Mouse (Mus musculus) midbrain, embryonic 16.5 days (tissue): Measurements from ENCODE around the gene Slc35b1. TPM values are rescaled to one million over a fixed set of nuclear protein-coding genes. Genes with fewer than 3 reads are reported as not detected.
"Not testable (repeated sequence)": the region's sequence is repeated elsewhere in the genome, so short reads cannot be mapped to it uniquely, and the experiment has no call there.

Source experiments
- ATAC-seq: fragments of 200-750 bp; cut with Nextera tagmentation; 2 replicates; pipeline ENCODE4 v1.8.0; 2017; ENCODE audit warnings: moderate TSS enrichment
- H3K27ac ChIP-seq: fragments of 300-500 bp; sonication (generic); 2 replicates; pipeline ENCODE4 v1.5.1; 2014; ENCODE audit warnings: mild to moderate bottlenecking, low read length, mixed read lengths
- H3K27me3 ChIP-seq: fragments of 300-500 bp; sonication (generic); 2 replicates; pipeline ENCODE4 v1.6.1; 2014; ENCODE audit warnings: low read depth, low read length, mixed read lengths; ENCODE audit not compliant: control insufficient read depth, insufficient read depth
- H3K36me3 ChIP-seq: fragments of 300-500 bp; sonication (generic); 2 replicates; pipeline ENCODE4 v1.6.1; 2014; ENCODE audit warnings: mild to moderate bottlenecking, low read length, moderate library complexity, mixed read lengths; ENCODE audit not compliant: control insufficient read depth, insufficient read depth
- H3K4me1 ChIP-seq: fragments of 300-500 bp; sonication (generic); 2 replicates; pipeline ENCODE4 v1.6.1; 2014; ENCODE audit warnings: mild to moderate bottlenecking, low read length, mixed read lengths; ENCODE audit not compliant: control insufficient read depth, insufficient read depth
- H3K4me2 ChIP-seq: fragments of 300-500 bp; sonication (generic); 2 replicates; pipeline ENCODE4 v1.6.1; 2014; ENCODE audit warnings: mild to moderate bottlenecking, low read length, mixed read lengths
- H3K4me3 ChIP-seq: fragments of 300-500 bp; sonication (generic); 2 replicates; pipeline ENCODE4 v1.5.1; 2014; ENCODE audit warnings: low read depth, mild to moderate bottlenecking, low read length, moderate library complexity, mixed read lengths
- H3K9ac ChIP-seq: fragments of 300-500 bp; sonication (generic); 2 replicates; pipeline ENCODE4 v1.6.1; 2014; ENCODE audit warnings: low read depth, low read length, mixed read lengths
- H3K9me3 ChIP-seq: fragments of 300-500 bp; sonication (generic); replicated peaks from 2 replicates; pipeline ENCODE4 v1.6.1; 2014; ENCODE audit warnings: mild to moderate bottlenecking, low read length, mixed read lengths; ENCODE audit not compliant: control insufficient read depth, poor library complexity, severe bottlenecking
- WGBS: fragments of 180-500 bp; shearing (Covaris S2); extraction: QIAGEN DNeasy Blood & Tissue Kit; methylation state at CpG from one replicate; pipeline ENCODE4 v1.1.7; 2014; 5-methylcytosine and 5-hydroxymethylcytosine counted together
- polyA plus RNA-seq: library from polyadenylated mRNA; unstranded; fragments of >200 nt; fragmentation: Nextera tagmentation; extraction: Ambion mirVana; gene quantifications from 2 replicates; pipeline ENCODE4 v1.2.1, GENCODE M21; 2015

Gene Slc35b1
- polyA plus RNA-seq, 1 experiment from 2014 or later = 157 TPM

DNA sequence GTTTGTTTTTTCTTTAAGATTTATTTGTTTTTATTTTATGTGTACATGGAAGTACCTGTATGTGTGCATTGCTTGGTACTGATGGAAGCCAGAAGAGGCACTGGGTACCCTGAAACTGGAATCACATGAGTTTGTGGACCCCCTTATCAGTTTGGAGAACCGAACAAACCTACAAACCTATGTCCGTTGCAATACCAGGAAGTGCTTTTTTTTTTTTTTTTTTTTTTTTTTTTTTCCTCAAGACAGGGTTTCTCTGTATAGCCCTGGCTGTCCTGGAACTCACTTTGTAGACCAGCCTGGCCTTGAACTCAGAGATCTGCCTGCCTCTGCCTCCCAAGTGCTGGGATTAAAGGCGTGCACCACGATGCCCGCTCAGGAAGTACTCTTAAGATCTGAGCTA, 21.9 kb downstream of the Slc35b1 start:
- not testable (repeated sequence) for ATAC-seq, H3K36me3 ChIP-seq, H3K9ac ChIP-seq, H3K4me1 ChIP-seq, H3K4me2 ChIP-seq, H3K27me3 ChIP-seq, H3K4me3 ChIP-seq, H3K9me3 ChIP-seq, H3K27ac ChIP-seq
- WGBS = 93% methylated on average over 5 of the region's 5 CpGs

DNA sequence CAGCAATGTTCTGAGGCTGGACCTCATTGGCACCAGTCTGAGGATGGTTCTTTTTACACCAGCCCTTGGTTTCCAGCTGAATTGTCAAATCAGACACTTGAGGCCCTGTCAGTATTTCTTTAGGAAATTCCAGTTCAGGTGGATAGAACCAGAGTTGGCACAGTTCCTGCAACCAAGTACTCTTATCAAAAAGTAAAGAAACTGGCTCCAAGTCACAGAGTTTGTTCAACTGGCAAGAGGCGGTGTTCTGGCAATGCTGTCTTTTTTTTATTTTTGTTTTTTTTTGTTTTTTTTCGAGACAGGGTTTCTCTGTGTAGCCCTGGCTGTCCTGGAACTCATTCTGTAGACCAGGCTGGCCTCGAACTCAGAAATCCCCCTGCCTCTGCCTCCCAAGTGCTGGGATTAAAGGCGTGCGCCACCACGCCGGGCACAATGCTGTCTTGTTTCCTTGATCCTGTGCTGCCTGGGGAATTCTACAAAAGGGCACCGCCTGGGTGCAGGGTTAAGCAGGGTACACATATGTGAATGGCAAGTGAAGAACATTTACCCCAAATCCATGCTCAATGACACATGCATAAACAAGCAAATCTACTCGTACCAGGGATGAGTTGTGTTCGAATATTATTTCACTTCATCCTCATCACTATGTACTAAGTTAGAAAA, 25.1 kb downstream of the Slc35b1 start:
- Histone ChIP-seq H3K9ac (no peak overlapping the region), H3K4me1 (no peaks in the 10 kb centered on the region)
- no peak for ATAC-seq

GRCm38 (mm10) chr11:95411453-95412013, 27.0 kb downstream of the Slc35b1 start:
- Histone ChIP-seq H3K4me1 (peaks cover 16% of the 10 kb centered on the region), H3K4me2 (no peak overlapping the region), H3K27ac (peak overlapping the region; percentile 73), H3K9me3 (no peaks in the 10 kb centered on the region), H3K4me3 (no peak overlapping the region), H3K27me3 (no peaks in the 10 kb centered on the region), H3K36me3 (no peaks in the 10 kb centered on the region), H3K9ac (no peak overlapping the region)
- WGBS = 48% methylated on average over 6 of the region's 6 CpGs
- ATAC-seq = no peak

More for the DNA sequence above, 25.1 kb downstream of the Slc35b1 start:
- no peak overlapping the region for H3K27ac ChIP-seq
- H3K36me3 ChIP-seq = no peaks in the 10 kb centered on the region
- H3K4me2 ChIP-seq = no peak overlapping the region
- no peaks in the 10 kb centered on the region for H3K9me3 ChIP-seq
- H3K4me3 ChIP-seq = no peak overlapping the region
- no peaks in the 10 kb centered on the region for H3K27me3 ChIP-seq
- 87% methylated on average over 10 of the region's 10 CpGs for WGBS

GRCm38 (mm10) chr11:95412615-95413014, 28.1 kb downstream of the Slc35b1 start:
- Histone ChIP-seq H3K9ac (no peak overlapping the region), H3K4me3 (no peak overlapping the region), H3K4me1 (peaks cover 27% of the 10 kb centered on the region), H3K36me3 (no peaks in the 10 kb centered on the region), H3K27ac (no peak overlapping the region), H3K9me3 (no peaks in the 10 kb centered on the region), H3K4me2 (no peak overlapping the region), H3K27me3 (no peaks in the 10 kb centered on the region)
- ATAC-seq = no peak
- 81% methylated on average over 3 of the region's 3 CpGs for WGBS

GRCm38 (mm10) chr11:95413641-95414535, 29.4 kb downstream of the Slc35b1 start, which contains the start of gene Spop:
Gene Spop (plus strand): TSS chr11:95414080.
- peak within 1 kb of the TSS; percentile 86 for H3K4me2 ChIP-seq
- H3K4me3 ChIP-seq = peak within 1 kb of the TSS; percentile 65
- ATAC-seq = peak; percentile 84
- no peaks in the 10 kb centered on the region for H3K36me3 ChIP-seq
- peaks cover 29% of the 10 kb centered on the region for H3K4me1 ChIP-seq
- WGBS = 4% methylated on average over 47 of the region's 58 CpGs
- no peaks in the 10 kb centered on the region for H3K9me3 ChIP-seq
- H3K9ac ChIP-seq = peak within 1 kb of the TSS; percentile 81
- H3K27ac ChIP-seq = peak within 1 kb of the TSS; percentile 95
- no peaks in the 10 kb centered on the region for H3K27me3 ChIP-seq

DNA sequence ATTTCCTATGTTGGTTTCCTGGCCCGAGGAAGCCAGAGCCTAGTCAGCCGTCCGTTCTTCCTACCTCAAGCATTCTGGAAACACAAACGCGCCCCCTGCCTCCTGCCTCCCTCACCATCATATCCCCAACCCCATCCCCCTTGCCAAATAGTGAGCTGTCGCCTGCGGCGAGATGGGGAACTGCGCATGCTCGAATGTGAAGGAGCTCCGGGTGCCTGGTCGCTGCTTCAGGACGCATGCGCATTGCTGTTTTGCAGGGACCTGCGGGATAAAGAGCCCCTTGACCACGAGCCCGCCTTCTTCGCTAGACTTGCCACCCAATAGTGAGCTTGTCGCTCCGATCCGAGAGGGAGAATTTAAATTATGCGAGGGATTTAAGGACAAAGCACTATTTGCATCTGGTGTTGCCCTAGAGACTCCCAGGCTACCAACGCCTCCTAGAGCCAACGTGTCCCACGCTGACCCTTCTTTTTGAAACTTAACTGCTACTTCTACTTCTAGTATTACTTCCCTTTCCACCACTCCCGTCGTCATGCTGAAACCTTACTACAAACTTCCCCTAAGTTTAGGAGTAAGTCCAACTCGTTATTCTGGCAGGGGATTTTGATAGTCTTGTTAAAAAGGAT, 30.2 kb downstream of the Slc35b1 start:
- WGBS = under 1% methylated on average over 28 of the region's 28 CpGs

DNA sequence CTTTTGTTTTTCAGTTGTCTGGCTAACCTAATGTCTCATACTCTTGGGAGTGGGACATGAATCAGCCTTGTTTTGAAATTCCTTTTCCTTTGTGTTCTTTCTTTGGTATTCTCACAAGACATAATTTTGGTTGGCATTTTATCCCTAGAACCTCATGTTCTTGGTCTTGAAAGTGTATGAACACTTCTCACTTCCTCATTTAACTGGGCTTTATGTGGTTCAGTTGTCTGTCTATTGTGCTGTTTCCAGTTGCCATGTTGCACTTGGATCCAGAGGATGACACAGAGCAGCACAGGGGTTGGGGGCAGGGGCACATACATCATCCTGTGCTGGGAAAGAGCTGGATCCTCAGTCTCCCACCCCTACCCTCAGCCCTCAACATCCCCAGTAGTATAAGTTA, 31.4 kb downstream of the Slc35b1 start:
- peak overlapping the region; percentile 86 for H3K4me2 ChIP-seq
- H3K36me3 ChIP-seq = no peaks in the 10 kb centered on the region
- ATAC-seq = no peak
- no peaks in the 10 kb centered on the region for H3K9me3 ChIP-seq
- no peak overlapping the region for H3K4me3 ChIP-seq
- H3K27me3 ChIP-seq = no peaks in the 10 kb centered on the region
- H3K4me1 ChIP-seq = peaks cover 29% of the 10 kb centered on the region
- H3K9ac ChIP-seq = no peak overlapping the region
- no peak overlapping the region for H3K27ac ChIP-seq

More for the DNA sequence above, 30.2 kb downstream of the Slc35b1 start:
- H3K4me3 ChIP-seq = peak overlapping the region; percentile 65
- H3K9ac ChIP-seq = peak overlapping the region; percentile 81
- H3K27me3 ChIP-seq = no peaks in the 10 kb centered on the region
- ATAC-seq = peak; percentile 90
- H3K9me3 ChIP-seq = no peaks in the 10 kb centered on the region
- peak overlapping the region; percentile 86 for H3K4me2 ChIP-seq
- no peaks in the 10 kb centered on the region for H3K36me3 ChIP-seq
- H3K4me1 ChIP-seq = peaks cover 29% of the 10 kb centered on the region
- peak overlapping the region; percentile 95 for H3K27ac ChIP-seq

GRCm38 (mm10) chr11:95417341-95417740, 32.8 kb downstream of the Slc35b1 start:
- Histone ChIP-seq H3K9me3 (no peaks in the 10 kb centered on the region), H3K9ac (no peak overlapping the region), H3K27ac (no peak overlapping the region), H3K4me2 (no peak overlapping the region), H3K4me3 (no peak overlapping the region), H3K27me3 (no peaks in the 10 kb centered on the region), H3K4me1 (peaks cover 29% of the 10 kb centered on the region), H3K36me3 (no peaks in the 10 kb centered on the region)
- 84% methylated on average over 5 of the region's 5 CpGs for whole genome bisulfite sequencing
- no peak for ATAC-seq
